Mouse (Mus musculus) natural killer cell, adult 2 months (primary cell): ENCODE measurements around the gene Nmnat2.

Experiments used
- DNase-seq, 2 experiments: peaks; one replicate each; pipeline ENCODE4 v3.0.0; 2022; ENCODE audit warnings: low spot score in 2 of 2

Nmnat2 gene

GRCm38 (mm10) chr1:152954821-152955523 lies at the start of gene Nmnat2:
Gene Nmnat2, plus strand, starts transcription at chr1:152954993.
- DNase-seq = no peak

- no peak for DNase-seq
Observed at GRCm38 (mm10) chr1:152913483-152914460, 41.0 kb upstream of the Nmnat2 start.

- no peak for DNase-seq
Observed at GRCm38 (mm10) chr1:152915766-152916165, 39.0 kb upstream of the Nmnat2 start.

GRCm38 (mm10) chr1:152916936-152917335 lies 37.9 kb upstream of the Nmnat2 start:
- DNase-seq = no peak

- DNase-seq = no peak
Observed at GRCm38 (mm10) chr1:152917626-152918025, 37.2 kb upstream of the Nmnat2 start.

GRCm38 (mm10) chr1:152921786-152922185 lies 33.0 kb upstream of the Nmnat2 start:
- DNase-seq = no peak

- no peak for DNase-seq
Observed at GRCm38 (mm10) chr1:152933962-152934361, 20.8 kb upstream of the Nmnat2 start.

- DNase-seq = no peak
Observed at GRCm38 (mm10) chr1:152935476-152935875, 19.3 kb upstream of the Nmnat2 start.

GRCm38 (mm10) chr1:152936365-152936764 lies 18.4 kb upstream of the Nmnat2 start:
- no peak for DNase-seq

- DNase-seq = no peak
Observed at GRCm38 (mm10) chr1:152942977-152943376, 11.8 kb upstream of the Nmnat2 start.

GRCm38 (mm10) chr1:152954167-152954566 lies 626 bp upstream of the Nmnat2 start:
- DNase-seq = no peak

- no peak for DNase-seq
Observed at GRCm38 (mm10) chr1:152955564-152956211, 895 bp downstream of the Nmnat2 start.

- DNase-seq = no peak
Observed at GRCm38 (mm10) chr1:152956221-152956620, 1.4 kb downstream of the Nmnat2 start.

- DNase-seq = no peak
Observed at GRCm38 (mm10) chr1:152964344-152964743, 9.6 kb downstream of the Nmnat2 start.

- DNase-seq = no peak
Observed at GRCm38 (mm10) chr1:152966222-152966621, 11.4 kb downstream of the Nmnat2 start.

GRCm38 (mm10) chr1:152966686-152967085 lies 11.9 kb downstream of the Nmnat2 start:
- DNase-seq = no peak

- no peak for DNase-seq
Observed at GRCm38 (mm10) chr1:152969081-152969480, 14.3 kb downstream of the Nmnat2 start.

- no peak for DNase-seq
Observed at GRCm38 (mm10) chr1:152972957-152973356, 18.2 kb downstream of the Nmnat2 start.

GRCm38 (mm10) chr1:152973421-152973820 lies 18.6 kb downstream of the Nmnat2 start:
- no peak for DNase-seq

GRCm38 (mm10) chr1:152973861-152974260 lies 19.1 kb downstream of the Nmnat2 start:
- DNase-seq = no peak

- no peak for DNase-seq
Observed at GRCm38 (mm10) chr1:152975144-152975543, 20.4 kb downstream of the Nmnat2 start.

- DNase-seq = no peak
Observed at GRCm38 (mm10) chr1:152978700-152979099, 23.9 kb downstream of the Nmnat2 start.
